Mouse (Mus musculus) embryonic facial prominence, embryonic 11.5 days (tissue): ENCODE results near the gene Tcf7l2. TPM values are rescaled to one million over a fixed set of nuclear protein-coding genes. Genes with fewer than 3 reads are reported as not detected.

Source experiments
- ATAC-seq: fragments of 200-750 bp; cut with Nextera tagmentation; replicated peaks from 2 replicates; pipeline ENCODE4 v1.8.0; 2017; ENCODE audit warnings: low read depth; ENCODE audit not compliant: insufficient number of reproducible peaks, low FRiP score, low TSS enrichment
- DNase-seq: peaks from one replicate; pipeline ENCODE4 v3.0.0-alpha.2; 2015; ENCODE audit warnings: low spot score
- H3K27ac ChIP-seq: fragments of 300-500 bp; sonication (generic); replicated peaks from 2 replicates; pipeline ENCODE4 v1.5.1; 2014; ENCODE audit warnings: mild to moderate bottlenecking, low read depth, low read length, control low read depth
- H3K27me3 ChIP-seq: fragments of 300-500 bp; sonication (generic); 2 replicates; pipeline ENCODE4 v1.6.1; 2014; ENCODE audit warnings: mild to moderate bottlenecking, low read length, moderate library complexity, mixed read lengths; ENCODE audit not compliant: control insufficient read depth, insufficient read depth
- H3K36me3 ChIP-seq: fragments of 300-500 bp; sonication (generic); replicated peaks from 2 replicates; pipeline ENCODE4 v1.6.1; 2014; ENCODE audit warnings: low read depth, mild to moderate bottlenecking, low read length, moderate library complexity, mixed read lengths; ENCODE audit not compliant: control insufficient read depth, insufficient read depth
- H3K4me1 ChIP-seq: fragments of 300-500 bp; sonication (generic); 2 replicates; pipeline ENCODE4 v1.6.1; 2014; ENCODE audit warnings: low read length, mixed read lengths; ENCODE audit not compliant: control insufficient read depth, insufficient read depth
- H3K4me2 ChIP-seq: fragments of 300-500 bp; sonication (generic); 2 replicates; pipeline ENCODE4 v1.6.1; 2014; ENCODE audit warnings: low read depth, mild to moderate bottlenecking, control low read depth, low read length, moderate library complexity
- H3K4me3 ChIP-seq: fragments of 300-500 bp; sonication (generic); 2 replicates; pipeline ENCODE4 v1.5.1; 2014; ENCODE audit warnings: low read depth, low read length, control low read depth
- H3K9ac ChIP-seq: fragments of 300-500 bp; sonication (generic); replicated peaks from 2 replicates; pipeline ENCODE4 v1.6.1; 2014; ENCODE audit warnings: mild to moderate bottlenecking, control low read depth, low read length
- H3K9me3 ChIP-seq: fragments of 300-500 bp; sonication (generic); replicated peaks from 2 replicates; pipeline ENCODE4 v1.6.1; 2016; ENCODE audit warnings: mild to moderate bottlenecking, low read length, inconsistent platforms, mixed read lengths; ENCODE audit not compliant: control insufficient read depth
- WGBS: fragments of 180-500 bp; shearing (Covaris S2); extraction: QIAGEN DNeasy Blood & Tissue Kit; methylation state at CpG from one replicate; pipeline ENCODE4 v1.1.7; 2014; 5-methylcytosine and 5-hydroxymethylcytosine counted together
- polyA plus RNA-seq: library from polyadenylated mRNA; unstranded; fragments of >200 nt; fragmentation: Nextera tagmentation; extraction: Ambion mirVana; gene quantifications from 2 replicates; pipeline ENCODE4 v1.2.1, GENCODE M21; 2014

The Tcf7l2 gene
- polyA plus RNA-seq, 1 experiment from 2014 or later = 107 TPM

DNA sequence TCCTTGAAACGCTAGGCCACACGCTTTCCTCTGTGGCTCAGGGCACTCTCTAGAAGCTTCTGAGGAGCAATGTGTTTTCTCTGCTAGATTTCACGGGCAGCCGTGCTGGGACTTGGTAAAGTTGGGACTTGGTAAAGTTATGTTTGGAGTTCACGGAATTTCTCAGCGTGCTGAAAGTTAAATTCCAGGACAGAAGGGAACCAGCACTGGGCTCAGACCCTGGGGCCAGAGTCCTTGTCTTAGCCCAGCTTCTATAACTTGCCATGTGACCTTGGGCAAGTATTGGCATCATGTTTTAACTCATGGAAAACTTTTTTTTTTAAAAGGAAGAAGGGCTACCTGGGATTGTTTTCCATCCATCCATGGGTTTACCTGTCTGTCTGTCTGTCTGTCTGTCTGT is 104.6 kb downstream of the Tcf7l2 start:
- H3K4me1 ChIP-seq = no peaks in the 10 kb centered on the region; the same call in 1 of the 2 replicates
- ATAC-seq = no peak
- no peak overlapping the region for H3K9ac ChIP-seq
- no peaks in the 10 kb centered on the region for H3K36me3 ChIP-seq
- no peaks in the 10 kb centered on the region for H3K27me3 ChIP-seq
- H3K4me3 ChIP-seq = no peak overlapping the region
- no peaks in the 10 kb centered on the region for H3K9me3 ChIP-seq
- 91% methylated on average over 6 of the region's 6 CpGs for WGBS
- no peak overlapping the region for H3K4me2 ChIP-seq
- no peak for DNase-seq
- no peak overlapping the region for H3K27ac ChIP-seq

DNA sequence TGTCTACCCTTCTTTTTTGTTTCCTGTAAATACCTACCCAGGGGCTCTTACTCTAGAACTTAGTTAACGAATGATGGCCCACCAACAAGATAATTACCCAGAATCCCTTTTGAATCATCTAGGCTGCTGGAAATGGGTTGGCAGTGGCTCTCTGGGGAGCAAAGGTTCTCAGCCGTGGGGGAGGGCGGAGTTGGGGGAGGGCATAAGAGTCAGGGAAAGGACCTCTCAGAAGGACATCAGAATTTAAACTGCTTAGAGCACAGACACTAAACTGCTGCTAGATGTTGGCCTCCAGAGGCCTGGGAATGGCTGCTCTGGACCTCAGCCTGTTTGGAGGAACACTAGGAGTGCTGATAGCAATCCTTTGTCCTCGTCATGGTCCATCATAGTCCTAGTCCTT is 105.4 kb downstream of the Tcf7l2 start:
- no peak overlapping the region for H3K9ac ChIP-seq
- H3K27me3 ChIP-seq = no peaks in the 10 kb centered on the region
- DNase-seq = no peak
- H3K4me2 ChIP-seq = no peak overlapping the region
- H3K36me3 ChIP-seq = no peaks in the 10 kb centered on the region
- WGBS = 63% methylated on average over 4 of the region's 4 CpGs
- no peak overlapping the region for H3K27ac ChIP-seq
- no peaks in the 10 kb centered on the region; the same call in 1 of the 2 replicates for H3K4me1 ChIP-seq
- H3K4me3 ChIP-seq = no peak overlapping the region
- ATAC-seq = no peak
- H3K9me3 ChIP-seq = no peaks in the 10 kb centered on the region

DNA sequence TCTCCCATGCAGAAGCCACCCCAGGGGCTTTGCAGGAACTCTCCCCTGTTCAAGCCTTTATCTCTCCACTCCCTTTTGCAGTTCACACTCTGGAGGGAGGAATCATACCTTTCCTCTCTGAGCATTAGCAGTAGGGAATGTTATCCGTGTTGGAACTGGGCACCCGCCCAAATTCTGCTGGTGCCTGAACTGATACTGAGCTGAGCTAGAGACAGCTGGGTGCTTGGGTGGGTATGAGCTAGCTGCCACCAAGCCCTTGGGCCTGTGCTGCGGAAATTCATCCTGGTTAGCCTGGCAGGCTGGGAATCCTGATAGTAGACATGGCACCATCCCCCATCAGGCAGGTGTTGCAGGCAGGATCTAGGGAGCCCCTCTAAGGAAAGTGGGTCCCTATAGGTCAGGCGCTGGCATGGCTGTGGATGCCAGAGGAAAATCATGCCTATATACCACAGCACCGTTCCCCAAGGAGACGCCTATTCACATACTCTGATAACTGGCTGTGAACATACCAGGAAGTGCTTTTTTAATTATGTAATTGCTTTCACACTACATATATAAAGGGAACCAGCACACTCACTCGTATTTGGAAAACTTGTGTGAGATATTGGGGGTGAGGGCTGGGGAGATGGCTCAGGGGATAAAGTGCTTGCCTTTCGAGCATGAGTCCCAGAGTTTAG is 108.9 kb downstream of the Tcf7l2 start:
- Histone ChIP-seq H3K36me3 (no peaks in the 10 kb centered on the region), H3K4me3 (no peak overlapping the region), H3K4me1 (no peaks in the 10 kb centered on the region; the same call in 1 of the 2 replicates), H3K4me2 (no peak overlapping the region), H3K9ac (no peak overlapping the region), H3K27ac (no peak overlapping the region), H3K9me3 (no peaks in the 10 kb centered on the region), H3K27me3 (no peaks in the 10 kb centered on the region)
- no peak for ATAC-seq
- DNase-seq = no peak
- 90% methylated on average over 8 of the region's 8 CpGs for WGBS

DNA sequence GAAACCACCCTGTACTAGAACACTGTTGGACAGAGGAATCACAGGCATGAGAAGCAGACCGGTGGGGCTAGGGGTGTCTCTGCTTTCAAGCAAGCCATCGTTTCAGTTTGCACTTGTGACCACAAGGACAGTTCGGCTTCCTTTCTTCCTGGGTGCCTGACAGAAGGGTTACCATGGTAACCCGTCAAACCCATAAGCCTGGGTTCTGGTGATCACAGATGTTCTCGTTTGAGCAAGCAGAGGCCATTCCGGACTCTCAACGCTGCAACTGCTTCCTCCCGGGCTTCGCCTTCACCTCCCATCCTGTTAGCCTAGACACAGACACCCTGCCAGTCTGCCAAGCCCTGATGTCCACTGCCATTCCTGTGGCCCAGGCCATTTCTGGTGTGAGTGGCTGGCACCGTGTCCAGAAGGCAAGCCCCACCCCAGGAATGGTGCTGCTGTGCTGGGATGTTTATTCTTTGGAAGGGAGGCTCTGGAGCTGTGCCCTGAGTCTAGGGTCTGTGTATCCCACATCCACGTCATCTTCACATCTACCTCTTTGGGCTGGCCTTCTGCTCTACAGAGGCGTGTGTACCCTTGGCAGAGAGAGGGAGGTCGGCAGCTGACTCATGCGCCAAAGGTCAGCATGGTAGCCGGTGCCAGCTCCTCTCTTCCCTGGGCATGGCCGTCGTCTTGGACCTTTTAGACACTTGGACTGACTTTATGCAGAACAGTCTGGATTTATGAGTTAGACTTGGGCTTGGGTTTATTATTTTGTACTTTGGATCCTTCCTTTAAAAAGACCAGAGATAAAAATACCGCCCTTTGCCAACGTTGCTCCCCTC is 110.1 kb downstream of the Tcf7l2 start:
- no peaks in the 10 kb centered on the region for H3K27me3 ChIP-seq
- no peak overlapping the region for H3K4me3 ChIP-seq
- DNase-seq (no peak), ATAC-seq (no peak)
- H3K9me3 ChIP-seq = no peaks in the 10 kb centered on the region
- H3K4me1 ChIP-seq = no peaks in the 10 kb centered on the region; the same call in 1 of the 2 replicates
- H3K27ac ChIP-seq = no peak overlapping the region
- 83% methylated on average over 19 of the region's 19 CpGs for WGBS
- H3K4me2 ChIP-seq = no peak overlapping the region
- H3K36me3 ChIP-seq = no peaks in the 10 kb centered on the region
- H3K9ac ChIP-seq = no peak overlapping the region

DNA sequence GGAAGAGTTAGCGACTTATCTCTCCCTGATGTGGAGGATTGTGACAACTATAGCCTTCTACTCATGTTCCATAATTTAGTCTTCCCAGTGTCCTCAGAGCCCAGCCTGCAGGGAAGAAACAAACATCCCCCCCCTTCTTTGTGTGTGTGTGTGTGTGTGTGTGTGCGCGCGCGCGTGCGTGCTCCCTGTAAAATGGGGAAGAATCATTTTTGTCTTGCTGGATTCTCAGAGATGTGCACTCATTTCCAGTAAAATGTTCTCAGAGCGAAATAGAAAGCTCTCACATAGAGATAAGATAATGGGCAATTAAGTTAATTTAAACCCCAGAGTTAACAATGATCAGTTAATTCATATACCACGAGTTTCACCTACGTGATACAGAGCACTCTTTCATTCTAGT is 112.8 kb downstream of the Tcf7l2 start:
- H3K4me1 ChIP-seq = no peaks in the 10 kb centered on the region
- no peak overlapping the region for H3K4me2 ChIP-seq
- H3K4me3 ChIP-seq = no peak overlapping the region
- no peak overlapping the region for H3K27ac ChIP-seq
- DNase-seq (no peak), ATAC-seq (no peak)
- H3K27me3 ChIP-seq = no peaks in the 10 kb centered on the region
- no peak overlapping the region for H3K9ac ChIP-seq
- WGBS = 89% methylated on average over 10 of the region's 10 CpGs
- no peaks in the 10 kb centered on the region for H3K9me3 ChIP-seq
- H3K36me3 ChIP-seq = no peaks in the 10 kb centered on the region

DNA sequence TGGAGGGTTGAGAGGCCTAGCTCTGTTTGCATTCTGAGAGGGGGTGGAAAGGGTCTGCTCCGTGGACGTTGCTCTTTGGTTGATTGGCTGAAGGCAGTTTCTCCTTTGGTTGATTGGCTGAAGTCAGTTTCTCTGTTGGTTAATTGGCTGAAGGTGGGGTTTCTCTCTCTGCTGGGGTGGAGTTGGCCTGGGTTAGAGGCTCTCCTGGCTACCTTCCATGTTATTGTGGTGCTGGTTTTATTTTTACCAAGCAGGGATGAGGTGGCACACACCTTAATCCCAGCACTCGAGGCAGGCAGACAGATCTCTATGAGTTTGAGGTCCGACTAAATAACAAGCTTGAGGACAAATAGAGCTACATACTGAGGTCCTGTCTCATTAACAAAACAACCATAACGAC is 114.0 kb downstream of the Tcf7l2 start:
- 91% methylated on average over 5 of the region's 5 CpGs for WGBS
- no peak for DNase-seq
- ATAC-seq = no peak
- Histone ChIP-seq H3K4me2 (no peak overlapping the region), H3K27ac (no peak overlapping the region), H3K4me1 (no peaks in the 10 kb centered on the region), H3K36me3 (no peaks in the 10 kb centered on the region), H3K27me3 (no peaks in the 10 kb centered on the region), H3K4me3 (no peak overlapping the region), H3K9me3 (no peaks in the 10 kb centered on the region), H3K9ac (no peak overlapping the region)

DNA sequence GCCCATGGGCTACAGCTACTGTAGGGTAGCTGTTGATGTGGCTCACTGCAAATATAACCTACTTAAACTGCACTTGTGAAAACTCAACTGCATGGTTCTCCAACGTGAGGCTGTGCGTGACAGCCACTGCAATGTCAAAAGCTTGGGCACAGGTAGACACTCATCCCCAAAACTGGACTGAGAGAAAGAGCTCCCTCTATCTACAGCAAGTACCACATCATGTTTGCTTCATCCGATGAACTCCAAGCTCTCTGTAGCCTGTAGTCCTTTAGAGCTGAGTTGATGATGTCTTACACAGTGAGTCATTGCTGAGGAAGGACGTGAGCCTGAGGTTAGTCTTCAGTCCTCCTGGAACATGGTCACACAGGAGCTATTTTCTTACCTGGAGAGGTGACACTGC is 115.7 kb downstream of the Tcf7l2 start:
- H3K9me3 ChIP-seq = no peaks in the 10 kb centered on the region
- no peaks in the 10 kb centered on the region for H3K27me3 ChIP-seq
- H3K4me3 ChIP-seq = no peak overlapping the region
- H3K27ac ChIP-seq = no peak overlapping the region
- DNase-seq (no peak), ATAC-seq (no peak)
- WGBS = 89% methylated on average over 4 of the region's 4 CpGs
- H3K36me3 ChIP-seq = no peaks in the 10 kb centered on the region
- no peak overlapping the region for H3K4me2 ChIP-seq
- no peak overlapping the region for H3K9ac ChIP-seq
- H3K4me1 ChIP-seq = no peaks in the 10 kb centered on the region; the same call in 1 of the 2 replicates
